Mouse (Mus musculus): ENCODE results near the gene Gm10295. TPM values are rescaled to one million over a fixed set of nuclear protein-coding genes. Genes with fewer than 3 reads are reported as not detected.

The Gm10295 gene
- polyA plus RNA-seq, 1 experiment from 2014 or later = not detected

DNA sequence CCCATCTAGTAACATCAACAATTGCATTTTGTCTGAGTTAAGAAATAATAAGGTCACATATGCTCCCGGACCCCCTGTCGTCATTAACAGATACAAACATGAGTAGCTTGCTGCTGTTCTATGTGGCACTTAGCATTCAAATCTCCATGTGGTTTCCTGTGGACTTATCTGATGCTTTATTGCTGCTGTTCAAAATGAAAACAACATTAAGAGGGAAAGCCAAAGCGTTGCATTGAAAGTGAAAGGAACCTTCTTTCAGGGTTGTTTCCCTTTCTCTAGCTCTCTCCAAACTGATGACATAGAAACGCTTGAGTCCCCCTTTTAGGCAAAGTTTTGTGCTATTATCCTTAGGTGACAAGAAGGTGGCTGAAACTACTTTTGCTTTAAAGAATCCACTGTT lies 48.6 kb downstream of the Gm10295 start:
- Histone ChIP-seq H3K9me3 (replicated peaks; ENCODE audit: control insufficient read depth, low read length) (no peaks in the 10 kb centered on the region), H3K9ac (ENCODE audit: low read length) (no peak overlapping the region)
- no peak for ATAC-seq (ENCODE audit: insufficient read depth, low FRiP score)

More for the DNA sequence above, 48.6 kb downstream of the Gm10295 start:
- H3K27ac ChIP-seq (ENCODE audit: low read length) = no peak overlapping the region
- WGBS = 75% methylated on average over 4 of the region's 4 CpGs
- no peak overlapping the region for H3K4me3 ChIP-seq (replicated peaks; ENCODE audit: low read length)
- no peaks in the 10 kb centered on the region for H3K4me1 ChIP-seq (ENCODE audit: control insufficient read depth, insufficient read depth, low read length)
- H3K36me3 ChIP-seq (ENCODE audit: control insufficient read depth, insufficient read depth, low read length) = no peaks in the 10 kb centered on the region
- H3K4me2 ChIP-seq (ENCODE audit: low read depth, low read length) = no peak overlapping the region
- H3K27me3 ChIP-seq (ENCODE audit: control insufficient read depth, insufficient read depth, low read length) = no peaks in the 10 kb centered on the region

Measured in stomach, embryonic 16.5 days (tissue).